Mouse (Mus musculus) lung, adult 2 months (tissue): ENCODE measurements around the gene Fbxo33. TPM values are rescaled to one million over a fixed set of nuclear protein-coding genes. Genes with fewer than 3 reads are reported as not detected.

Experiments used
- DNase-seq: peaks from one replicate; pipeline ENCODE4 v3.0.0; 2022
- H3K4me1 ChIP-seq: fragments of 200-500 bp; 2 replicates; pipeline ENCODE4 v1.6.1; 2011; ENCODE audit warnings: low read length; ENCODE audit not compliant: control insufficient read depth, insufficient read depth
- H3K4me3 ChIP-seq: fragments of 200-500 bp; replicated peaks from 2 replicates; pipeline ENCODE3; 2011; ENCODE audit warnings: low read depth, mild to moderate bottlenecking, control low read depth, low read length; ENCODE audit errors: extremely low read depth
- CTCF ChIP-seq: fragments of 200-500 bp; IDR thresholded peaks from 2 replicates; pipeline ENCODE4 v1.5.1; 2011; ENCODE audit warnings: mild to moderate bottlenecking, low read length, control low read depth; ENCODE audit not compliant: insufficient read depth
- POLR2A ChIP-seq: fragments of 200-500 bp; IDR thresholded peaks from 2 replicates; pipeline ENCODE4 v1.6.1; 2011; ENCODE audit warnings: low read depth, mild to moderate bottlenecking, control low read depth, low read length, borderline replicate concordance; ENCODE audit errors: extremely low read depth
- WGBS: fragments of 180-500 bp; shearing (Covaris S2); methylation state at CpG from one replicate; pipeline ENCODE4 v1.1.7; 2018; 5-methylcytosine and 5-hydroxymethylcytosine counted together
- polyA plus RNA-seq: library from polyadenylated mRNA; depleted of rRNA; stranded (reverse); fragments of >200 nt; gene quantifications from 2 replicates; pipeline ENCODE4 v1.2.3, GENCODE M21; 2012

Gene Fbxo33
- polyA plus RNA-seq, 1 experiment, result 11.3 TPM

GRCm38 (mm10) chr12:59205571-59205970 is 14.0 kb downstream of the Fbxo33 start:
- DNase-seq, result no peak
- TF ChIP-seq POLR2A (no peak), CTCF (no peak)
- Histone ChIP-seq H3K4me3 (no peak overlapping the region), H3K4me1 (peaks cover 5% of the 10 kb centered on the region)
- WGBS, result 93% methylated on average over 6 of the region's 6 CpGs

GRCm38 (mm10) chr12:59199361-59199760 is 20.2 kb downstream of the Fbxo33 start:
- no peaks in the 10 kb centered on the region for H3K4me1 ChIP-seq
- DNase-seq, result no peak
- TF ChIP-seq POLR2A (no peak), CTCF (no peak)
- 88% methylated on average over 2 of the region's 2 CpGs for WGBS
- no peak overlapping the region for H3K4me3 ChIP-seq

- WGBS, result 49% methylated on average over 4 of the region's 4 CpGs
- no peak for DNase-seq
- Histone ChIP-seq H3K4me3 (no peak overlapping the region), H3K4me1 (no peaks in the 10 kb centered on the region)
- no peak for TF ChIP-seq POLR2A
- TF ChIP-seq CTCF, result no peak
Observed at GRCm38 (mm10) chr12:59198750-59199149, 20.8 kb downstream of the Fbxo33 start.

- H3K4me1 ChIP-seq, result no peaks in the 10 kb centered on the region
- 85% methylated on average over 4 of the region's 4 CpGs for WGBS
- TF ChIP-seq POLR2A (no peak), CTCF (no peak)
- no peak for DNase-seq
- no peak overlapping the region for H3K4me3 ChIP-seq
Observed at GRCm38 (mm10) chr12:59195941-59196340, 23.6 kb downstream of the Fbxo33 start.

GRCm38 (mm10) chr12:59195065-59195464 is 24.5 kb downstream of the Fbxo33 start:
- no peak for TF ChIP-seq CTCF
- TF ChIP-seq POLR2A, result no peak
- H3K4me1 ChIP-seq, result no peaks in the 10 kb centered on the region
- H3K4me3 ChIP-seq, result no peak overlapping the region
- WGBS, result 71% methylated on average over 4 of the region's 4 CpGs
- DNase-seq, result no peak

GRCm38 (mm10) chr12:59194341-59195003 is 25.1 kb downstream of the Fbxo33 start:
- 70% methylated on average over 9 of the region's 9 CpGs for WGBS
- Histone ChIP-seq H3K4me1 (no peaks in the 10 kb centered on the region), H3K4me3 (no peak overlapping the region)
- no peak for DNase-seq
- TF ChIP-seq POLR2A (no peak), CTCF (no peak)

- no peak overlapping the region for H3K4me3 ChIP-seq
- 77% methylated on average over 3 of the region's 3 CpGs for WGBS
- no peak for DNase-seq
- TF ChIP-seq CTCF, result no peak
- no peak for TF ChIP-seq POLR2A
- H3K4me1 ChIP-seq, result no peaks in the 10 kb centered on the region
Observed at GRCm38 (mm10) chr12:59193637-59194036, 25.9 kb downstream of the Fbxo33 start.

GRCm38 (mm10) chr12:59188086-59188682 is 31.3 kb downstream of the Fbxo33 start:
- Histone ChIP-seq H3K4me1 (no peaks in the 10 kb centered on the region), H3K4me3 (no peak overlapping the region)
- TF ChIP-seq CTCF, result no peak
- no peak for TF ChIP-seq POLR2A
- no peak for DNase-seq
- WGBS, result 73% methylated on average over 12 of the region's 12 CpGs

GRCm38 (mm10) chr12:59177814-59178213 is 41.7 kb downstream of the Fbxo33 start:
- WGBS, result 89% methylated on average over 3 of the region's 3 CpGs
- no peak for TF ChIP-seq CTCF
- no peak for TF ChIP-seq POLR2A
- Histone ChIP-seq H3K4me1 (no peaks in the 10 kb centered on the region), H3K4me3 (no peak overlapping the region)
- DNase-seq, result no peak

GRCm38 (mm10) chr12:59169935-59170334 is 49.6 kb downstream of the Fbxo33 start:
- TF ChIP-seq POLR2A, result no peak
- TF ChIP-seq CTCF, result no peak
- WGBS, result 68% methylated on average over 4 of the region's 4 CpGs
- Histone ChIP-seq H3K4me1 (no peaks in the 10 kb centered on the region), H3K4me3 (no peak overlapping the region)
- no peak for DNase-seq
